Mouse (Mus musculus) cerebellum, adult 9-10 months (tissue): ENCODE measurements around the gene Slc25a21.

Experiments
- DNase-seq: peaks from one replicate; pipeline ENCODE4 v3.0.0; 2022

Gene Slc25a21

DNA sequence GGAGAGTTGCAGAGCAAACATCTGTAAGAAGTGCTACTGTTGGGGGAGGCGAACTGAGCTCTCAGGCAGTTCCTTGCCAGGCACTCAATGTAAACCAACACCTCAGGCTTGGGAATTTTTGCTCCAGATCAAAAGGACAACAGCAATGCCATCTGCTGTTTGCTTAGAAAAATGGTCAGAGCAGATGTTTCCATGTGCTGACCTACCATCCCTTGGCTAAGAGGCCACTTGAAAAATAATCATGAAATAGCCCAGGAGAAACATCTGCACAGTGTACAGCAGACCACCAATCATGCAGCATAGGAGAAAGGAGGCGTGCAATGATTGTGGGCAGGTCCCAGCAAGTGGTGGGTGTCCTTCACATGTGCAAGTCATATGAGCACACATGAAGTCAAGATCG lies 180.9 kb downstream of the Slc25a21 start:
- no peak for DNase-seq

DNA sequence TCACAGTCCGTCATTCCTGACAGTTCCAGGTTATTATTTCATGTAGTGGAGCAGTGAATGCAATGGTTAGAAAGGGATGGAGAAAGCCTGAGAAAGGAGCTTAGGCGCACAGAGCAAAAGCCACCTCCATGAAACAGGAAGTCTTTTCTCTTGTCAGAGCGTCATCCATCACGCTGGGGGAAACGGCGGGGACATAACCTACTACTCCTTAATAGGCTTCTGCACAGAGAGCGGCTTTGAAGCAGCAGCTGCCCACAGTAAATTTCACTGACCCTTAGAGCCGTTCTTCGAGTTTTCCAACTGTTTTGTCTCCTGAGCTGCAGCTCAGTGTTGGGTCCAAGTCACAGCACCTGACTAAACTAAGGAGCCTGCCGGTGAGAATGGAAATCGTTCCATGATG lies 188.3 kb downstream of the Slc25a21 start:
- no peak for DNase-seq

DNA sequence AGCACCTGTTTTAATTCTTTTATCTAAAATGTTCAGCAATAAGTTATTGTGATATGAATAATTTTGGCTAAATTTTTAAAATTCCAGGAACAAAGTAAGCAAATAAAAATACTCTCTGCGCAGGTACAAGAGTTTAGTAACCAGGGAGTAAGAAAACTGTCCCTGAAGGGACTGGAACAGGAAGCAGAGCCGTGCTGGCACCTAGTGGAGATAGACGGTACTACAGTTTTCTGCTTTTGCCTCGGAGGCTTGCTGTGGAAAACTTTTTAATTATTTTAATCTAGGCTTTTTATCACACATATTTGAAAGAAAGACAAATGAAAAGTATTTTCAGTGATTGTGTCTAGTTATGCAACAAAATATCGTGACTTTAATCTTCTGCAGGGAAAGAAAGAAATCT lies 211.2 kb downstream of the Slc25a21 start:
- DNase-seq: peak; percentile 23

DNA sequence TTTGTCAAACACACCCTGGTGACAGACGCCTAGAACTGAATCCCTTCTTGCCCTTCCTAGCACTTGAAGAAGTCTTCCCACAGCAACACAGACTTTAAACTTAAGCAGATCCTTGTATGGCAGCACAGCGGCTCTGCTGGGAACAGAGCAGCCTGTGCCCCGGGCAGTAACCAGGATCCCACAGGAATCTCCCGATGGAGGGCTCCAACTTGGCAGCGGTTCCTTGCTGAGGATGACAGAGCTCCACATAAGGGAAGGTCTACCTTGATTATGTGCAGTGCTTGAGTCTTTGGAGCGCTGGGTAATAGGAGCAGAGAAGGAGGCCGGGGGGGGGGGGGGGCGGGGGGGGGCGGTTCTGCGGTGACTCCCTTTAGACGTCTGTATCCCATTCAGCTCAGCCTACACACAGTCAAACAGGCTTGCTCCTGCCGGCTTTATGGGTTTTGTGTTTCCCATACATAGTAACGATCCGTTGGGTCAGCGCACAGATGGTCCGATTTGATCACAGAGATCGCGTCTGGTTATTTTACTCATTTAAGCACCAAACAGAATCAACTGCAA lies 215.1 kb downstream of the Slc25a21 start:
- DNase-seq: no peak

DNA sequence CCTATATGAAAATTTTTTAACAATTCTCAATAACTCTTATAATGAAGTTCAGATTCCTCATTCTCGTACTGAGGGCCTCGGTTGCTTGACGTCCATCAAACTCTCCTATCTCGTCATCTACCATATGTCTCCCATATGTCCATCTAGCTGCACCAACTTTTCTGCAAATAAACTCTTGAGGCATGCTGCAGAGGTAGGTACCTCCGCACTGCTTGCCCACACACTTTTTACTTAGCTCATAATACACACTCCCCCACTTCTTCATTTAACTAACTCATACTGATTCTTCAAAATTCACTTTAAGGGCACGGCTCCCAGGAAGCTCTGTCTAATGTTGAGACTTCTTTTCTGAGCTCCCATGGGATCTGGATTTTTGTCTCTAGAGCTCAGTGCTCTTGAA lies 222.0 kb downstream of the Slc25a21 start:
- DNase-seq: no peak

DNA sequence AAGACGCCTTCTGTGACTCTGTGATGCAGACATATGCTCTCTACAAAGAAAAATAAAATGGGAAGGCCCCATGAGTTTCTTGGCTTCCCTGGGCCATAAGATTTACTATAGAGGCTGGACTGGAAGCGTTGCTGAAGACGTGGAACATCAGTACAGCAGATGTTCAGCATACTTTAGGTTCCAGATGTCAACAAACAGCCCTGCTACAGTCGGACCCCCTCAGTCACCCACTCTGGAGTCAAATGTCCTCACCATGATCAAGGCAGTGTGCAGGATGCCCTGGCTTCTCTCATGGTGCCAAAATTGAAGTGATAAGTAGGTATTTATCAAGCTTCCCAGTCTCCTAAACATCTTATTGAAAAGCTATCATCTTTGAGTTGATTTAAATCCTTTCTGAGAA lies 234.0 kb downstream of the Slc25a21 start:
- no peak for DNase-seq

DNA sequence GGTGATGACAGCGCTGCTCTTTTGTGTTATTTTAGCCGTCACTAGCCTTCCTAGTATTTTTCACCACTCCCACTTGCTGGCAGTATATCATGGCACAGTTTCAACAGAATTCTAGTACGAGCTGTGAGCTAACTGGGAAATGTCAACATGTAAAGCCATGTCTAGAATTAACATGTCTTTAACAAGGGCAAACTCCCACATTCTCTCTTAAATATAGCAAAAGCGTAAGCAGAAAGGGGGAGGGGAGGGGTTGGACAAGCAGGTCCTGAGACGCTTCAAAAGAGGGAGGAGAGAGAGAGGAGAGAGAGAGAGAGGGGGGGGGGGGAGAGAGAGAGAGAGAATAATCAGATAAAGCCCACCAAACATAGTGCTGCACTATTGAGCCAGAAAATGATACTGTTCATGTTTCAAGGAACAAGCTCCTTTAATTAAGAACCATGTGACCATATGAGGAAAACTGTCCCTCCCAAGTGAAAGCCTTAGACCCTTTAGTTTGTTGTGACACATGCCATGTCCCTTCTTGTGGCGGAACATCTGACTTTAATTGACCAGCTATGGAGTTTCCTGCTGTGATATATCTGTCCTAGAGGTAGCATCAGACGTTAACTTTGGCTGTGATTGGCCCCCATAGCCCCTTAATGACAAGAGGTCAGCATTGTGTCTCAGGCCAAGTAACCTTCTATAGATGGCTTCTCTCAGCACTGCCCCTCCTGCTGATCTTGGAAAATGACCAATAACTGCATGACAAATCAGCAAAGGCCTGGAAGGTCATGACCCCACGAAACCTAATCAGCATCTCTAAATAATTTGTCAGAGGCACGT lies 237.8 kb downstream of the Slc25a21 start:
- DNase-seq: no peak

DNA sequence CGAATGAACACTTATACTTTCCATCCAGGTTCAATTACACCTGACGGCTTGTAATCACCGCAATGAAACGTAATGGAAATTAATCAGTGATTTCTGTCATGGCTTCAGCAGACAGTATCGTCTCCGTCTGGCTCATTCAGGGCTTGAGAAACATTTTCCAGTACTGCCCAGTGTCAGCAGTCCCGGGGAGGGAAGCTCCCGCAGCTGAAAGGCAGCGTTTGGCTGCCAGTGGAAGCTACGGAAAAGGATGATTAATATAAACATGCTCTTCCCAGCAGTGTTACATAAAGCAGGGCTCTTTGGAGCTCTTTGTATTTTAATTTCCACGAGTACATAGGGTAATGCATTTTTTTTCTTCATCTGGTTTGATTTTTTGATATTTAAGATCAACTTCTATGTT lies 239.0 kb downstream of the Slc25a21 start:
- DNase-seq: no peak

DNA sequence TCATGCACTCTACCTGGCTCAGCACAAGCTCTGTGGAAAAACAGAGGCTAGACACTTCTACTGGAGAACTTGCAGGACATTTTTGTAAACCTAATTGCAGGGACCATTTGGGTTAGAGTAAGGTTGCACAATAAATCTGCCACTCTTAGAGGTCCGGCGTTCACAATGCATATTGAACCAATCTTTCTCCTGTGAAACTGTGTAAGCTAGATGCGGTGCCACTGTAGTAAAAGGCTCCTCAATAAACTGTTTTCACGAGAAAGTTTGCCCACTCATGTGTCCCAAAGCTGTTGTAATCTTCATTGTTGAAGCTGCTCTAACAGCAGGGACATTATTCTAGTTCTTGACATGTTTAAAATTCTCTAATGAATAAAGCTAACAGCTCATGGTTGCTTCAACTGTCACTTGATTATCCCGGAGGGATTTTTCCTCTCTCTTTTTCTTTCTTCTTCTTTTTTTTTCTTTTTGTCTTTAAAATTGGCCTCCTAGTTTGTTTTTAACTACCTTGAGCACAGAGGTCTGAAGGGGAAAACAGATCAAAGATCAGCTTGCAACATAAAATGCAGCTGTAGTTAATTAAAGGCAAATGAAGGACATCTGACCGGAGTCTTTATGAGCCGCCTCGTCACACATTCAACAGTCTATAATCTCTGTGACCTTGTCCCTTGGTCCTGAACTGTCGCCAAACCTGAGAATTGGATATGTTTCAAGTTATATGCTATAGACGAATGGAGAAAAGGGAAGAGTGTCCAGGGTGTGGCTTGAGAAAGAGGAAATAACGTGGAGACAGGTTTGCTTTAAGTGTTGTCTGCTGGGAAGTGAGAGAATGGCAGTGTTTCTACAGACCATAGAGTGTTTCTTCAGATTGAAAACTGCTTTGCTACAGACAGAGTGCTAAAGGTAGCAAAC lies 245.3 kb downstream of the Slc25a21 start:
- DNase-seq: no peak

DNA sequence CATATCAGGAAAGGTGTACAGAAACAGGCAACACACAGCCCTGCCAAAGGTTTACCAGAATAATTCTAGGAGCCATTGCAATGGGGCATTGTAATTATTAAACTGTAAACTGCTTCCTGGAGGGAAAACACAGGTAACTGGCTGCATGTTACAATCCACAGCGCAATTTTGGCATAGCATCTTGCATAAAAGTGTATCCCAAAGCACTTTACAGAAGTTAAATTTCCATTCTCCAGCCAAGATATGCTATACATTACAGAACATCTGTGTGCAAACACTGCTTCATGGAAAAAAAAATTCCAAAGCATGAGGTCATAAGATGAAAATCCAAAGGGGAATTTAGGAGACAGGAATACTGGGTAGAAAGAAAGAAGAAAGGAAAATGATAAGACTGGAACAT lies 253.0 kb downstream of the Slc25a21 start:
- no peak for DNase-seq

DNA sequence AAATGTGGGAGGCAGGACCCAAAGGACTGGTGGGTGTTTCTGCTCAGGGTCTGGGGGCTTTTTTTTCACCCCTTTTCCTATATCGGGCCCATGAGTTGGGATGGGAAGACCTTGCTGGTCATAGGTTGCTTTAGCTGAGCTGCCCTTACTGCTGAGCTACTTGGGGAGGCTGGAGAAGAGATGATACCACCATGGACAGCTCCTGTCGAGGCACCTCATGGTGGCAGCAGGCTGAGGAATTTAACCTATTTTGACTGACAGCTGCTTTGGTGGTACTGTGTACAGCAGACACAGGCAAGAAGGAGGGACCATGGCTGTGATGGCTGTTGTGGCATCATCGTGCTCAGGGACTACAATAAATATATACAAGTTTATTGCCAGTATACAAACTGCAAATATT lies 256.4 kb downstream of the Slc25a21 start:
- DNase-seq: no peak

DNA sequence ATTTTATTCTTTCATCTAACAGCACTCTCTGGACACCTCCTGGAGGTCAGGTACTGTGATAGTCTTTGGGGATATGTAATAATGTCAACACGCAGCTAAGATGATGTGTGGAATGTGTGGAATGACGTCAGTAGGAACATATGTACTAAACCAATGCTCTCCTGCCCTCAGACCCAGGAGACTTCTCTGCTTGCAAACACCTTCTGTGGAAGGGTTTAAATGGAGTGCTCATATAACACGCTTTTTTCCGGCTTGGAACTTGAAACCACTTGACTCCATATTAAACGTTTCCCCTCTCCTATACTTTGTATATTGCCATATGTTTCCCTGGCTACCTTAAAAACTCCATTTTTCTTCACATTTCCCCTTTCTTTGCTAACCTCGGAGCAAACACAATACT lies 279.1 kb downstream of the Slc25a21 start:
- no peak for DNase-seq

DNA sequence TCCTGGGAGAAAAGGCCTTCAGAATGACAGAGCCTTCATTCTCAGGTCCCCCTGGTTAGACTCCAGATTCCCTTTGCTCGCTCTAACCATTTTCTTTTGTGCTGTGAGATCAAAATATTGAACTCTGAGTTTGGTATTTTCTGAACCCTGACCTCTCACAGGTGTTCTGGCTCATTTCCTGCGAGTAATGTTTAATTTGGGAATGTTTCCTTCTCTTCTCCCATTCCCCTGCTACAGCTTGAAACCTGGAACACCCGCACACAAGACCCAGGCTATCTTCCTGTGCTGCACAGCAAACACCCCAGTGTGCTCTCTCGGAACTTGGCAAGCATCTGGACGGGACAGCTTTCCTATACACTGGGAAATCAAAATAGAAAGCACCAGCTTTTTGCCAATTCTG lies 290.8 kb downstream of the Slc25a21 start:
- no peak for DNase-seq

DNA sequence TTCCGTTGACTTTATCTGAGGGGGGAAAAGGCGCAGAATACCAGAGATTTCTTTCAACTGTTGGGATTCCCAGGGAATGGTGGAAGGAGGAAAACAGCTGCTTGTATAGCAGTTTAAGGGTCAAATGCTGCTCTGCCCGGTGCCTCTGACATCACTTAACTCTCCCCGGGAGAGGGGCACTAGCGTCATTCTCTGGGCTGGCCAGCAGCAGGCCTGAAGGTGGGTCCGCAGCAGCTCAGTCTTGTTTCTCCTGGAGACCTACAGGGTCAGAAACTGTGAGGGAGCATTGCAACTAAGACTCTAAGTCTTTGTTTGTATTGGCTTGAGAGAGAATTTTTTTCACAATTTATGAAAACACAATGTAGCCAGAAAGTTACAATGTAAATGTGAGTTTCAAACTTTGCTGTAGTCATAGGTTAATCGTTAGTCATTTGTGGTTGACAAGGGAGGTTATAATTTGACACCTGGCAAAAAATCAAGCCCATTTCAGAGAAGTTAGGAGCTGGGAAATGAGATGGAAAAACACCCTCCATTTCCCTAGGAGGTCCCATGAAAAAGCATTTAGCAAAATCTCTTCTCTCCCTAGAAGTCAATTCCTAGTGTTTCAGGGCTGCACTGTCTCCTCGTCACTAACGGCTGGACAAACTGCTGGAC lies 291.5 kb downstream of the Slc25a21 start:
- no peak for DNase-seq

DNA sequence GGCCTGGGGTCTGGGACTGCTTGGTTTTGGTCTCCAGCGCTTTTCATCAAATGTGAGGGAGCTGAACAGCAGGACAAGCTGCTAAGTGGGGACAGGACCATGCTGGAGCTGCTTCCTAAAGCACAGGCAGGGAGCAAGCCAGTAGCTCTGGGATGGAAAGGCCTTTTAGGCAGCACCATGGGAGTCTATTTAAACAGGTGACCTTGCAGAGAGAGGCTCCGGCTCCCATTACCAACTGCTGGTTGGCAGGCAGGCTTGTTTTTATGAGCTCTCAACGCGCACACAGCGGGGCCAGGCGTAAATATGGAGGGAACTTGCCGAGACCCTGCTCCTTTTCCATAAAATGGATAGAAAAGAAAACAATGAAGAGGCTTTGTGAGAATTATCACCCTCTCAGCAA lies 292.1 kb downstream of the Slc25a21 start:
- no peak for DNase-seq

DNA sequence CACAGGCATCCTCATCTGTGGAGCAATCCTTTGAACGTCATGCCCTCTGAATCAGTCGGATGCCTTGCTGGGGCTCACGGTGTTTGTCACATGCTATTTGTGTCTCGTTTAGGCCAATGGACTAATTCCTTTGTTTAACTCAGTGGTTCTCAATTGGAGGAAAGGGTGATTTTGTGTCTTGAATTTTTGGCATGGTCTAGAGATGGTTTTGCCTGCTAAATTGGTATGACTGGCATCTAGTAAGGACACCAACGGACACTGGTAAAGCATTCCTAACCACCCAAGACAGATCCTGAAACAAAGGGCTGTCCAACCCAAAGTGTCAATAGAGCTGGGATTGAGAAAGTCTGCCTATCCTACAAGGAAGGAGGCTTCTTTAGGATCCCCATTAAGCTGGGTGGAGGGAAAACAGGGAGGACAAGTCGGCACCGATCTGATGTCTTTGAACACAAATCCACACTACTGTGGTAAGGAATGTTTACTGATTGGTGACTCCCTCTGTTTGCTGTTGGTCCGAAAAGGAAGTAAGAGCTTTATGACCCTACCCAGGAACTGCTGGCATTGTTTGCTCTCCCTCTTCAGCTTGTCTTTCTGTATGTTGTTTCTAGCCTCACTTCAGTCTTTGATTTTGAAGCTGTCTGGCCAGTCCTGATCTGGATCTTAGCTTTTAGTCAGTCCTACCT lies 294.4 kb downstream of the Slc25a21 start:
- no peak for DNase-seq

DNA sequence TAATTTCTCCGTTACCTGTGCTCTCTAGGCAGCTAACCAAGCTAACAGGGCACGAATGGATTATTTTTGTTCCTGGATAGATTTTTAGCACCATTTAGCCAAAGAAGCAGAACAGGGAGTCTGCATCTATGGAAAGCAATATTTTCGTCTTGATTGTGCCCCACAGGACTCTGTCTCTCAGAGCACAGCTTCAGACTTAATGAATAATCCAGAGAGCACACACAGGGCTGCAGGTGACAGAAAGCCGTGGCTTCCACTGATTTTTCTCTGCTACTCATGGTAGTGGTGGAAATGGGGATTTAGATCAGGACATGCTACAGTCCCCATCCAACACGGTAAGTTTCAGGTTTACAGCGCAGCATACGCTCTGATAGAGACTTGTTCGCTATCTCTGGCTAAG lies 299.3 kb downstream of the Slc25a21 start:
- no peak for DNase-seq

DNA sequence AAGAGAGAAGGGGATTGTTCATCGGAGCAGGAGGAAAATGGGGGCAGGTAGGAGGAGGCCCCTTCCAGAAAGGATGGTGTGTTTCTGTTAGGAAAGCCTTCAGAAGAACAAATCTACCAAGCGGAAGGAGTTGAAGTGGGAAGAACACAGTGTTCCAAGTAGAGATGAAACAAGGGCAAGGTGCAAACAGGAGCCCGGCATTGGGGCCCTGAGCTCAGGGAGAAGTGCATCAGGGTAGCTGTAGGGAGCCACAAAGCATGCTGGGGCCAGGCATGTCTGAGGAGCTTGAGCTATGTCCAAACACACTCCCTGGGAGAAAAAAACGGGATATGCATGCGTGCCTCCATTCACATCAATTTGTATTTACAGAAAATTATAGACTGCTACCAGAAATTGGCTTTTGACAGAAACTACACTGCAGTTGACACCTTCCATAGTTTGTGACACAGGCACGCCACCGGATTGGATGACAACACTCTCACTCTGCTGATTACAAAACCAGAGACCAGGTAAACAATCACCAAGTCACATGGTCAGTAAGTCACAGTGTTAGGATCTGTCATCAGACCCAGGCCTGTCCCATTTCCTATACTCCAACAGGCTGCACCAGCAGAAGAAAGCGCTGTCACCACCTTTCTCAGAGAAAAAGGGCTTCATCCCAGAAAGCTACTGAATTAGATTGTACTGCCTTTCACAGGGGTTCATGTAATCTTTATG lies 299.9 kb downstream of the Slc25a21 start:
- DNase-seq: no peak

DNA sequence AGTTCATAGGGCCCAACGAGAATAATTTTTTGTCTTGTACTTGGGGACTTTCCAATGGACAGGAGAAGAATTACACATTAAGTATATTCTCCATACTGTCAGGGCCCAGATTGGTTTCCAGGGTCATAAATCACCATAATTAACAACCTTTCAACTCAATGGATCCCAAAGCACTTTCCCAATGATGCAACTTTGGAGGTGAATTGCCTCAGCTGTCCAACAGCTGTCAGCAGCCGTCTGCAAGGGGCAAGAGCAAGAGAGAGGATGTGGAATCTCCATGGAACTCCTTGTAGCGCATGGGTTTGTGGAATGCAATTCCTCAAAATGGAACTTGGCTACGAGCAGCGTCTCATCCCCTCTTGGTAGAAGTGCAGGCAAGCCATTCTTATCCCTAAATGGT lies 302.3 kb downstream of the Slc25a21 start:
- no peak for DNase-seq

DNA sequence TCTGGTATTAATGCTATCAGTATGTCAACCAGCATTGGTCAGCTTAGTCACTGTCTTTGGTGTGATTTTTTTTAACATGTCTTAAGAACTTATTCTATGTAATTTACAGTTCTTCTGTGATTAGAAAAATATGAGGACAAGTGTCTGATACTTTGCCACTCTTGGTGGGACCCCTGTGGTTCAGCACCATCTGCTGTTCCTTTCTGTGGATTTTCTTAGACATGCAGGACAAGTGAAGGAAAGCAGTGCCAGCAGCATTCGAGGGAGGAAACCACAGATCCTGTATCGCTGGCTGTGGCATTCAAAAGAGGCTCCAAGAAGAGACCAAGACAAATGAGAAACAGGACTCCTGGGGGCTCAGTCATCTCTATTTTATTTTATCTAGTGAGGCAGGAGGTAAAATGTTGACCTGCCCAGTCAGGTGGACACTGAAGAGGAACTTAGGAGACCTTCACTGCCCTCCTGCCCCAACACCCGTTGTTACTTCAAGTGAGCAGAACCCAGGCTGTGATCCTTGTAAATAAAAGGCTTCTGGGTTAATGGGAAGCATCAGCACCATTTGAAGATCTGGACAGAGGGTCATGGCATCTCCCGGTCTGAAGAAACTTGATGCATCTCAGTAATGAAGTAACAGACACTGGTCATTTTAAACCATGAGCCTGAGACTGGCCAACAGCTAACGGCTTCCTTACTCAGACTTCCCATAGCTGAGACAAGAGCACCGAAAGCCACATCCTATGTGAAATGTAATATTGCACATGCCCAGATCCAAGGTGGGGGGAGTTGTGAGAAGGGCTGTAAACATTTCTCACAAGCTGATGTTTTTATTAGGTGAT lies 306.2 kb downstream of the Slc25a21 start:
- DNase-seq: no peak

DNA sequence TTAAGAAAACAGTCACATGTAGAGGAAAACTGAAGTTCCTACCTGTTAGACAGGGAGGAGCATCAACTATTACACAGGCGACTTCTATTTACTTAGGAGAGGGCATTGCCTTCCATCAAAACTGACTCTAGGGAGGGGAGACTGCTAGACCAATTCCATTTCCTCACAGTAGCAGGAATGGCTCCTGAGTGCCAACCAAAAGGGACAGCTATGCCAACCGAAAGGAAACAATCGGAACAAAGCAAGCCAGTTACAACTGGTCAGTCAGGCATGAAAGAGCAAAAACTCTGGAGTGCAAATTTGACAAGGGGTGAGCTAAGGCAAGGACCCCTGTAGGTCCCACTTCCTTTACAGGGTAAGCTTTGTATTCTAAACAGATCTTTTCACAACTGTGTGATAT lies 319.5 kb downstream of the Slc25a21 start:
- no peak for DNase-seq
